8 mouse cellular contexts compared by ENCODE assay signal in the genomic region with DNA sequence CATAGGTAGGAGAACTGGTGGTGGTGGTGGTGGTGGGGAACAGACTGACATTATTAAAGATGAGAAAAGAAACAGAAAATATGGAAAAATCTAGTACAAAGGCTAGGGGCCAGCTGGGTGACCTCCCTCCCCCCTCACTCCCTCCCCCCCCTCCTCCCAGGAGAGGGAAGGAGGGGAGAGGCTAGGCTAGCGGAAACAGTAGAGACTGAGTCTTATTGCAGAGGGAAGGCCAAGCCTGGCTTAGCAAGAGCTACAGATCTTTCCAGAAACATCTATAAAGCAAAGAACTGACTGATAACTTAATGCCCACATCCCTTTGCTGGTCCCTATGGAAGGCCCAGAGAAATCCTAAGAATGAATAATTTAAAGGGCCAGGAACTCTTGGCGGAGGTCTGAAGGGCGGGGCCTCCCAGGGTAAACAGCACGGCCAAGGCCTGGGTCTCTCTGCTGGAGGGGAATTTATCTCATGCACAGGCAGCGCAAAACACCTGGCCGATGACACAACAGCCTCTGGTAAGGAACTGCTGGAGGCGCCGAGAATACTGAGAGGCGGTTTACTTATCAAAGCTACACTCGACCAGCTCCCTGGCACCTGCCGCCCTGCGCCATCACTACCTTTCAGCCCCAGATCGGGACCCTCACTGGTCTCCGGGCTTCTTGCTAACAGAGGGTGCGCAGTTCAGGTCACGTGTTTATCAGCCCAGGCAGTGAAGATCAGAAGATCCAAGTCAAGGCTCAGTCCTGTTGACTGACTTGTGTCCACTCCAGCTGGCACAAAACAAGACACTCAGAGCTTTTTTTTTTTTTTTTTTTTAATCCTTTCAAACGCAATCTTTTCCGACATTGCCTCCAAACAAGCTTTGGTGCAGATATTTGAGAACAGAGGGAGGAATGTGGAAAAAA. TPM values are rescaled to one million over a fixed set of nuclear protein-coding genes. Genes with fewer than 3 reads are reported as not detected.
DNase-seq lines count a peak whose midpoint lies in the region; ATAC-seq and TF ChIP-seq lines count a peak whose summit lies in the region.

No protein-coding gene starts in this region.

- no peak for ATAC-seq in hindbrain, embryonic 13.5 days (ENCODE audit: low FRiP score)
- 0 out of 2 replicates have a peak, but pooled peaks have one; percentile 13 for ATAC-seq in midbrain, embryonic 13.5 days

- TF ChIP-seq RAD21 in MEL (IDR thresholded peaks at IDR 0.05; ENCODE audit: low read depth, low read length) = no peak

- TF ChIP-seq EP300 in MEL (IDR thresholded peaks at IDR 0.05; ENCODE audit: low read depth in 1 of 2, low read length in 2 of 2) = no peak

- intact Hi-C loops in heart, postnatal 14 days (cut with DNase I) = loop anchor here (5.0 kb wide), 1 partner anchor 138 kb away; no protein-coding TSS in a partner anchor

- H3K27me3 ChIP-seq in heart, embryonic 10.5 days (ENCODE audit: insufficient read depth, poor library complexity, severe bottlenecking) = peaks cover 27% of the 10 kb centered on the region
- H3K27me3 ChIP-seq in MEL (ENCODE audit: control insufficient read depth in 1 of 2, insufficient read depth in 2 of 2, low read length in 2 of 2) = no peaks in the 10 kb centered on the region
- peaks cover 22% of the 10 kb centered on the region for H3K27me3 ChIP-seq in hindbrain, embryonic 13.5 days
- H3K27me3 ChIP-seq in midbrain, embryonic 13.5 days = peaks cover 27% of the 10 kb centered on the region

- no peak for TF ChIP-seq CTCF in MEL (IDR thresholded peaks at IDR 0.05 in 2 of 3, conservative IDR thresholded peaks at IDR 0.05 in 1 of 3; ENCODE audit: control insufficient read depth in 1 of 3, insufficient read depth in 1 of 3, low read depth in 2 of 3, low read length in 3 of 3, poor library complexity in 1 of 3, severe bottlenecking in 1 of 3)

- H3K36me3 ChIP-seq in heart, embryonic 10.5 days = peaks cover 31% of the 10 kb centered on the region
- peaks cover 3 to 11% of the 10 kb centered on the region in 2 experiments; a peak in 3 of 4 replicates for H3K36me3 ChIP-seq in MEL (ENCODE audit: control insufficient read depth in 1 of 2, insufficient read depth in 2 of 2, low read length in 2 of 2)
- peaks cover 35% of the 10 kb centered on the region for H3K36me3 ChIP-seq in hindbrain, embryonic 13.5 days
- H3K36me3 ChIP-seq in midbrain, embryonic 13.5 days = peaks cover 29% of the 10 kb centered on the region

- peak overlapping the region; percentile 38 for H3K4me2 ChIP-seq in hindbrain, embryonic 13.5 days
- peak overlapping the region; percentile 34 for H3K4me2 ChIP-seq in midbrain, embryonic 13.5 days (replicated peaks)

- H3K4me1 ChIP-seq in heart, embryonic 10.5 days = peaks cover 52% of the 10 kb centered on the region
- H3K4me1 ChIP-seq in MEL (ENCODE audit: control insufficient read depth in 1 of 2, insufficient read depth in 2 of 2, low read length in 2 of 2) = peaks cover 2 to 11% of the 10 kb centered on the region in 2 experiments
- peaks cover 30% of the 10 kb centered on the region for H3K4me1 ChIP-seq in hindbrain, embryonic 13.5 days (replicated peaks)
- H3K4me1 ChIP-seq in midbrain, embryonic 13.5 days (replicated peaks) = peaks cover 33% of the 10 kb centered on the region

- H3K9me3 ChIP-seq in heart, embryonic 10.5 days = no peaks in the 10 kb centered on the region
- H3K9me3 ChIP-seq in MEL (replicated peaks; ENCODE audit: insufficient read depth, low read length) = no peaks in the 10 kb centered on the region
- H3K9me3 ChIP-seq in hindbrain, embryonic 13.5 days = no peaks in the 10 kb centered on the region
- H3K9me3 ChIP-seq in midbrain, embryonic 13.5 days = no peaks in the 10 kb centered on the region

- peak overlapping the region; percentile 46 for H3K4me3 ChIP-seq in heart, embryonic 10.5 days
- H3K4me3 ChIP-seq in MEL (ENCODE audit: control insufficient read depth in 1 of 2, insufficient read depth in 1 of 2, low read depth in 2 of 2, low read length in 2 of 2) = no peak overlapping the region
- H3K4me3 ChIP-seq in hindbrain, embryonic 13.5 days = no peak overlapping the region
- no peak overlapping the region for H3K4me3 ChIP-seq in midbrain, embryonic 13.5 days (replicated peaks)

- DNase-seq in heart, embryonic 10.5 days (ENCODE audit: low spot score) = no peak
- no peak for DNase-seq in heart, postnatal 14 days
- DNase-seq in MEL (ENCODE audit: low read depth, low spot score) = no peak
- DNase-seq in cerebellum, postnatal 14 days = no peak
- no peak for DNase-seq in urinary bladder, postnatal 25 days (ENCODE audit: low spot score)
- DNase-seq in ovary, postnatal 14 days (ENCODE audit: low spot score) = no peak

- H3K79me2 ChIP-seq in MEL (ENCODE audit: control insufficient read depth, insufficient read depth, low read length, poor library complexity) = no peaks in the 10 kb centered on the region

- WGBS in heart, embryonic 10.5 days = 10% methylated on average over 18 of the region's 18 CpGs
- 16% methylated on average over 17 of the region's 18 CpGs for WGBS in hindbrain, embryonic 13.5 days
- WGBS in midbrain, embryonic 13.5 days = 11% methylated on average over 17 of the region's 18 CpGs

- H3K9ac ChIP-seq in MEL (ENCODE audit: control insufficient read depth, low read depth, low read length, poor library complexity, severe bottlenecking) = no peak overlapping the region
- peak overlapping the region; percentile 49; the same call in 1 of the 2 replicates for H3K9ac ChIP-seq in hindbrain, embryonic 13.5 days
- peak overlapping the region; percentile 32; the same call in 1 of the 2 replicates for H3K9ac ChIP-seq in midbrain, embryonic 13.5 days (replicated peaks)

- no peak for TF ChIP-seq POLR2A in MEL (IDR thresholded peaks at IDR 0.05; ENCODE audit: control insufficient read depth in 1 of 2, insufficient read depth in 1 of 2, low read depth in 1 of 2, low read length in 2 of 2, poor library complexity in 1 of 2)

- peak overlapping the region; percentile 69 for H3K27ac ChIP-seq in heart, embryonic 10.5 days
- H3K27ac ChIP-seq in MEL (ENCODE audit: control insufficient read depth, low read depth, low read length) = no peak overlapping the region
- H3K27ac ChIP-seq in hindbrain, embryonic 13.5 days = 0 out of 2 replicates have a peak overlapping the region, but pooled peaks have one; percentile 12
- H3K27ac ChIP-seq in midbrain, embryonic 13.5 days = peak overlapping the region; percentile 51

TF ChIP-seq in MEL, 35 proteins besides CTCF, POLR2A, EP300 and RAD21 (continues in another document):
- peak; percentile 43 for TF ChIP-seq TCF12 (IDR thresholded peaks at IDR 0.05; ENCODE audit: low read depth, low read length)
- TF ChIP-seq ETS1 (IDR thresholded peaks at IDR 0.05; ENCODE audit: low read depth, low read length) = peak; percentile 61; the same call in 1 of the 2 replicates
- TF ChIP-seq ZNF384 (IDR thresholded peaks at IDR 0.05; ENCODE audit: low read depth, low read length) = peak; percentile 57; the same call in 1 of the 2 replicates
- TF ChIP-seq SMC3 (IDR thresholded peaks at IDR 0.05; ENCODE audit: low read depth, low read length) = no peak

RNA-seq across cellular contexts. Expression of a gene that starts 4.4 kb away (rescaled TPM):
- 0.60 and 0.74 TPM in 2 replicates for polyA plus RNA-seq in heart, embryonic 10.5 days (2016; fragmentation: Nextera tagmentation; extraction: Ambion mirVana)
- under 1 TPM; 0.15 to 0.57 TPM for total RNA-seq in heart, postnatal 14 days (2021)
- 0.10 TPM in 1 of 2 replicates, not detected in the other for total RNA-seq in MEL (2012; rRNA removed)
- not detected for polyA plus RNA-seq in MEL (2012; ENCODE audit: insufficient read depth in 1 of 2, insufficient read length in 2 of 2, low read depth in 1 of 2, low replicate concordance in 2 of 2, missing spikeins in 1 of 2)
- polyA plus RNA-seq in hindbrain, embryonic 13.5 days (2015; fragmentation: Nextera tagmentation; extraction: Ambion mirVana) = 0.09 and 0.16 TPM in 2 replicates
- polyA plus RNA-seq in midbrain, embryonic 13.5 days (2015; fragmentation: Nextera tagmentation; extraction: Ambion mirVana) = not detected in 2 replicates

RNA-seq across cellular contexts. Expression of a gene that starts 8.8 kb away (rescaled TPM):
- 4.8 and 6.4 TPM in 2 replicates for polyA plus RNA-seq in heart, embryonic 10.5 days (2016; fragmentation: Nextera tagmentation; extraction: Ambion mirVana)
- total RNA-seq in heart, postnatal 14 days (2021) = 1 to 10 TPM; 4.2 to 4.4 TPM
- total RNA-seq in MEL (2012; rRNA removed) = 1.9 and 3.0 TPM in 2 replicates
- polyA plus RNA-seq in MEL (2012; ENCODE audit: insufficient read depth in 1 of 2, insufficient read length in 2 of 2, low read depth in 1 of 2, low replicate concordance in 2 of 2, missing spikeins in 1 of 2) = 10 to 100 TPM in 1 of 2 experiments, not detected in 1; 22.7 TPM
- 4.8 and 5.2 TPM in 2 replicates for polyA plus RNA-seq in hindbrain, embryonic 13.5 days (2015; fragmentation: Nextera tagmentation; extraction: Ambion mirVana)
- 2.7 and 10.9 TPM in 2 replicates for polyA plus RNA-seq in midbrain, embryonic 13.5 days (2015; fragmentation: Nextera tagmentation; extraction: Ambion mirVana)

RNA-seq across cellular contexts. Expression of a gene that starts 20.9 kb away (rescaled TPM):
- polyA plus RNA-seq in heart, embryonic 10.5 days (2016; fragmentation: Nextera tagmentation; extraction: Ambion mirVana) = 7.7 and 9.8 TPM in 2 replicates
- total RNA-seq in heart, postnatal 14 days (2021) = 1 to 10 TPM; 6.6 to 8.5 TPM
- total RNA-seq in MEL (2012; rRNA removed) = 2.4 and 2.5 TPM in 2 replicates
- polyA plus RNA-seq in MEL (2012; ENCODE audit: insufficient read depth in 1 of 2, insufficient read length in 2 of 2, low read depth in 1 of 2, low replicate concordance in 2 of 2, missing spikeins in 1 of 2) = 10 to 100 TPM in 1 of 2 experiments, not detected in 1; 12.7 TPM
- polyA plus RNA-seq in hindbrain, embryonic 13.5 days (2015; fragmentation: Nextera tagmentation; extraction: Ambion mirVana) = 7.9 and 8.9 TPM in 2 replicates
- 9.2 and 9.9 TPM in 2 replicates for polyA plus RNA-seq in midbrain, embryonic 13.5 days (2015; fragmentation: Nextera tagmentation; extraction: Ambion mirVana)

RNA-seq across cellular contexts. Expression of a gene that starts 21.0 kb away (rescaled TPM):
- 23.3 and 23.7 TPM in 2 replicates for polyA plus RNA-seq in heart, embryonic 10.5 days (2016; fragmentation: Nextera tagmentation; extraction: Ambion mirVana)
- 10 to 100 TPM; 22.6 to 23.0 TPM for total RNA-seq in heart, postnatal 14 days (2021)
- total RNA-seq in MEL (2012; rRNA removed) = 9.1 and 9.7 TPM in 2 replicates
- 100 to 1,000 TPM in 1 of 2 experiments, 10 to 100 TPM in 1; 47.0 to 239 TPM for polyA plus RNA-seq in MEL (2012; ENCODE audit: insufficient read depth in 1 of 2, insufficient read length in 2 of 2, low read depth in 1 of 2, low replicate concordance in 2 of 2, missing spikeins in 1 of 2)
- 19.9 and 23.4 TPM in 2 replicates for polyA plus RNA-seq in hindbrain, embryonic 13.5 days (2015; fragmentation: Nextera tagmentation; extraction: Ambion mirVana)
- 18.7 and 21.4 TPM in 2 replicates for polyA plus RNA-seq in midbrain, embryonic 13.5 days (2015; fragmentation: Nextera tagmentation; extraction: Ambion mirVana)

RNA-seq across cellular contexts. Expression of a gene that starts 21.1 kb away (rescaled TPM):
- polyA plus RNA-seq in heart, embryonic 10.5 days (2016; fragmentation: Nextera tagmentation; extraction: Ambion mirVana) = 0.28 and 0.31 TPM in 2 replicates
- total RNA-seq in heart, postnatal 14 days (2021) = under 1 TPM; 0.27 to 0.43 TPM
- 0.13 and 0.42 TPM in 2 replicates for total RNA-seq in MEL (2012; rRNA removed)
- polyA plus RNA-seq in MEL (2012; ENCODE audit: insufficient read depth in 1 of 2, insufficient read length in 2 of 2, low read depth in 1 of 2, low replicate concordance in 2 of 2, missing spikeins in 1 of 2) = under 1 TPM in 1 of 2 experiments, not detected in 1; 0.46 TPM
- polyA plus RNA-seq in hindbrain, embryonic 13.5 days (2015; fragmentation: Nextera tagmentation; extraction: Ambion mirVana) = 0.17 and 0.21 TPM in 2 replicates
- 0.23 and 0.32 TPM in 2 replicates for polyA plus RNA-seq in midbrain, embryonic 13.5 days (2015; fragmentation: Nextera tagmentation; extraction: Ambion mirVana)
